Mouse (Mus musculus) urinary bladder, postnatal 4 days (tissue): ENCODE data around the gene Lamc1.

Source experiments
- DNase-seq, 2 experiments: peaks; one replicate each; pipeline ENCODE4 v3.0.0; 2021 to 2022; ENCODE audit warnings: low spot score in 2 of 2

The Lamc1 gene

GRCm38 (mm10) chr1:153191943-153192329 is 140.7 kb downstream of the Lamc1 start:
- peak; percentile 43 to 75 for DNase-seq

- DNase-seq, result no peak
These were observed 141.2 kb downstream of the Lamc1 start for GRCm38 (mm10) chr1:153191237-153191942.

- DNase-seq, result no peak
These were observed 144.5 kb downstream of the Lamc1 start for GRCm38 (mm10) chr1:153188081-153188480.

GRCm38 (mm10) chr1:153185828-153186803 is 146.5 kb downstream of the Lamc1 start, which contains the start of gene Lamc2:
Gene Lamc2, minus strand, starts transcription at chr1:153186447.
- peak in 1 of 2 experiments; percentile 42 for DNase-seq

GRCm38 (mm10) chr1:153180586-153181289 is 151.8 kb downstream of the Lamc1 start:
- no peak for DNase-seq

GRCm38 (mm10) chr1:153180160-153180559 is 152.4 kb downstream of the Lamc1 start:
- DNase-seq, result no peak

- DNase-seq, result peak; percentile 63 to 74
These were observed 157.8 kb downstream of the Lamc1 start for GRCm38 (mm10) chr1:153174801-153175200.

- DNase-seq, result no peak
These were observed 159.3 kb downstream of the Lamc1 start for GRCm38 (mm10) chr1:153173276-153173675.

- no peak for DNase-seq
These were observed 160.3 kb downstream of the Lamc1 start for GRCm38 (mm10) chr1:153172291-153172731.

- DNase-seq, result no peak
These were observed 161.6 kb downstream of the Lamc1 start for GRCm38 (mm10) chr1:153171011-153171410.
